Mouse (Mus musculus) right cerebral cortex, postnatal 25 days (tissue): Measurements from ENCODE around the gene Stxbp1.
"Not testable (repeated sequence)": the region's sequence is repeated elsewhere in the genome, so short reads cannot be mapped to it uniquely, and the experiment has no call there.

Source experiments
- DNase-seq: peaks from one replicate; pipeline ENCODE4 v3.0.0; 2022

Stxbp1 gene

DNA sequence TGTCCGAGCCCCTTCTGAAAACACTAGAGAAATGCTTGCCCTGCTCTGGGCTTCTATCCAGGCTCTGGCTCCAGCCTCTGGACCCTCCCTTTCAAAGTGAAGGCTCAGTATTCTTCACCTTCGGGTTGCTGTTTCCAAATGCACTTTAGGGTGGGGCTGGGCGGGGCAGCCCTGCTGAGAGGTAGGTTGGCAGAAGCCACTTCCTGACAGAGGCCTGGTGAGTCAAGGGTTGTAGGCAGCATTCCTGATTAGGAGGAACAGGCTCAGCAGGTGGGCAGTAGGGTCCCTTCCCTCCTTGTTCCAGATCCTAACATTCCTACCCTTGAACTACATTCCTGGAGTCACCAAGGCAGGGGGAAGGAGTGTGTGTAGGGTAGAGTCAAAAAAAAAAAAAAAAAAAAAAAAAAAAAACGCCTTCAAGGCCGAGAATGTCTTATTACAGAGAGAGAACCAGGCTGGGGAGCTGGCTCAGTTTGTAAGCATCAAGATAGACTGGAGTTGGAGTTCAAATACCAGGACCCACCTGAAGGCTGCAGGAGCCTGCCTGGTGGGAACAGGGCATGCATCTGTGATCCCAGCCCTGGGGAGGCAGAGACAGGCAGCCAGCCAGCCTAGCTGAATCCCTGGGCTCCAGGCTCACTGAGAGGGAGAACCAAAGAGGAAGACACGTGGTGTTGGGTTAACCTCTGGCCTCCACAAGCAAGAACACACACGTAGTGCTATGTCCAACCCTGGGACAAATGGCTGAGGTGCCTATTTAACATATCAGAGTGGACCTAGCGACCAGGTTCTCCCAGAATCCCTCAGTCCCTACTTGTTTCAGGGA lies 23.4 kb upstream of the Stxbp1 start:
- DNase-seq = no peak

DNA sequence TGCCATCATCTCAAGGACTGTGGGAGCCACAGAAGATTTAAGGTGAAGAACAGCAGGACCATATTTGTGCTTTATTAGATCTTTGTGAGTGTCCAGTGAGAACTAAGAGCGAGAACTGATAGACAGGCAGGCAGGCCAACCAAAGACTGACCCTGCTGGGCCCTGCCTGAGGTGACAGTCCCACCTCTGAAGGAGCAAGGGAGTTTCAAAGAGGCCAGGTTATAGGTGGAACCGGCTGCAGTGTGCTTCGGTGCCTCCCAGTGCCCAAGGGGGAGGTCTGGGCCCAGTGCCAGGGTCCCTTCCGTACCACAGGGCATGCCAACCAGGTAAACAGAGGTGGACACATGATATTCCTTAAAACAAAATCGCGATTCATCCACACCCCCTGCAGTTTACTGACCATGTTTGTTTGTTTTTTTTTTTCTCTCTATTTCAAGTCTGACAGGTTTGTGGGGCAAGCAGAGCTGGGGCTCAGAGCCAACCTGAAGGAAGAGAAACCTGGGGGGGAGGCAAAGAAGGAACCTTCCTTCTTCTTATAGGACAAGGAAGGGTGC lies 22.8 kb upstream of the Stxbp1 start:
- no peak for DNase-seq

DNA sequence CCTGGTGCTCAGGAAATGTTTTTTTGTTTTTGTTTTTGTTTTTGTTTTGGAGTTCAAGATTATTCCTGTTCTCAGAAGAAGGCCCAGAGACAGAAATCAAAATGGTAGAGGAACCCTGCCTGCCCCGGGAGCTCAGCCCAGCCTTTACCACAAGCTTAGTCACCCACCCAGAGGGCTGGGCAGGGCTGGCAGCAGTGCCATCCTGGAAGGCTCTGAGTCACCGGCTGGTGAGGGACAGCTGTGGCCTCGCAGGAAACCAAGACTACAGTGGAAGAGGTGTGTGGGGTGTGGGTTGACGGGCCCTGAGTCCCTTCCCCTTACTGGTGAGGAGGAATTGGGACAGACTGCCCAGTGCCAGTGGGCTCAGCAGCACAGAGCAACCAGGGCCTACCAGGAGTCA lies 20.3 kb upstream of the Stxbp1 start:
- DNase-seq = no peak

DNA sequence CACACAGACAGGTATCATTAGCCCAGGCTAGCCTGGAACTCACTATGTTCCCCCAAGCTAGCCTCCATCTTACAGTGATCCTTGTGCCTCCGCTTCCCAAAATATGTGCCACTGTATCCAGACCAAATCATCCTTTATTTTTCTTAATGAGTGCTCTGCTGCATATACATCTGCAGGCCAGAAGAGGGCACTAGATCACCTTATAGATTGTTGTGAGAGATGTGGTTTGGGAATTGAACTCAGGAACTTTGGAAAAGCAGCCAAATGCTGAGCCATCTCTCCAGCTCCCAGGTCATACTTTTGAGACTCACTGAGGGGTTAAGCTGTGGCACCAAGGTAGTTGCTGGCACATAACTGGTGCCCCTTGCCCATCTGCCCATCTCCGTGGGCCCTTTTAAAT lies 17.7 kb upstream of the Stxbp1 start:
- no peak for DNase-seq

DNA sequence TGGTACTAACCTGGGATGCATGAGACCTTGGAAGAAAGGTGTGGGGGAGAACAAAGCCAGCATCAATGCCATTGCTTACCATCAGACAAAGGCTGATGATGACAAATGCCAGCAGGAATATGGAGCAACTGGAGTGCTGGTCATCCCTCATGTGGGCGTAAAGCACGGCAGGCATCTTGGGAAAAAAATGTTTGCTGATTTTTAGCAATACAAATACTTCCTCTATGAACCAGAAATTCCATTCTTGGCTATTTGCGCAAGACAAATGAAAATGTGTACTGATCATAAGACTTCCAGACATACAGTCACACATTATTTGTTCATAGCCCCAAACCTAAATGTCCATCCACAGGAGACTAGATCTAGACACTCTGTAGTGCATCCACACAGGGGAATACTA lies 16.3 kb upstream of the Stxbp1 start:
- no peak for DNase-seq

DNA sequence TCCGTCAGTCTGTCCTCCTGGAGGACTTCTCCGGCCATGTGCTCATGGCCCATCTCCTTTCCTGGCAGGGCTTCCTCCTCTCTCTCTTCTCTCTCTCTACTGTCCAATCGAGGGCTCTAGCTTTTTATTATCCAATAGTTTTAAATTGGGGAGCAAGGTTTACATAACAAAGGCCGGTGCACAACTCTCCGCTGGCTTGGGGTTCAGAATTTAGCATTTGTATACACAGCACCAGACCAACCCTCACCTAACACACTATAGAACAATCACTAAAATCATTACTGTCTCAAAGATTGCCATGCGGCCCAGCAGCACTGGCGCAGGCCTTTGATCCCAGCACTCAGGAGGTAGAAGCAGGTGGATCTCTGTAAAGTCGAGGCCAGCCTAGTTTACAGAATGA lies 13.8 kb upstream of the Stxbp1 start:
- no peak for DNase-seq

DNA sequence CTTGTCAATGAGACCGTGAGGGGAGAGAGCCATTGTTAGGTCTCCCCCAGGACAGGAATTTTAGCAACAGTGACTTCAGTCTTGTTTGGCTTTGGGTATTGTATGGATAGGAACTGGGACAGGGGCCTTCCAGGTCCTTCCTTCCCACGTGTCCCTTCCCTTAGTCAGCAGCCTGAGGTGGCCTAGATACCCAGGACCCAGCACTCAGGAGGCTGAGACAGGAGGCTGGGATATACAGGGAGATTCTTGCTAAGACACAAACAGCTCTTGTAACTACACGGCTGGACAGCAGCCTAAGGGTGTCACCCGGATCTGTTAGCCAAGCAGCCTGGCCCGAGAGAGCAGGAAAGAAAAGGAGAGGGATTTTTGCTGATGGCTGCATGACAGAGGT lies 12.6 kb upstream of the Stxbp1 start:
- no peak for DNase-seq

DNA sequence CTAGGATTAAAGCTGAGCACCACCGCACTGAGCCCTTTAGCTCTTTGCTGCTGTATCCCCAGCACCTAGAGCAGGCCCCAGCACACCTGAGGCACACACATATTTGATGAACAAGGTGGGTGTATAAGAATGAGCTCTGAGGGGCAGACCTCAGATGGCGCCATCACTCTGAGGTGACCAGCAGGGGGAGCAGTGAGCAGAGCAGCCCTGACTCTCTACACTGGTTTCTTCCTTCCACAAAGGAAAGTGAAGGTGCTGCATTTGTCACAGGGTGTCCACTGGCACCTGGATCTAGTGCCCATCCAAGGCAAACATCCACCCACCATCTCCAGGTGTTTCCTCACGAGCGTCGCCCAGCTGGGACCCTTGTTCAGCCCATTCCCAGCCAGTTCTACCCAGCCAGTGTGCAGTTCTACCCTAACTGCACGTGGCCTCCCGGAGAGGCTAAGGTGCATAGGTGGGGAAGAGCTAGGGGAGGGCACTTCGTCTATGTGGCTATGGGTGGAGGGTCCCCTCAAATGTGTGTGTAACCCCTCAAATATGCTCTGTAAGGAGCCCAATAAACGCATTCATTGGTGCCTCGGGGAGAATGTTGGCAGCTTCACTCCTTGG lies 12.1 kb upstream of the Stxbp1 start:
- DNase-seq = no peak

DNA sequence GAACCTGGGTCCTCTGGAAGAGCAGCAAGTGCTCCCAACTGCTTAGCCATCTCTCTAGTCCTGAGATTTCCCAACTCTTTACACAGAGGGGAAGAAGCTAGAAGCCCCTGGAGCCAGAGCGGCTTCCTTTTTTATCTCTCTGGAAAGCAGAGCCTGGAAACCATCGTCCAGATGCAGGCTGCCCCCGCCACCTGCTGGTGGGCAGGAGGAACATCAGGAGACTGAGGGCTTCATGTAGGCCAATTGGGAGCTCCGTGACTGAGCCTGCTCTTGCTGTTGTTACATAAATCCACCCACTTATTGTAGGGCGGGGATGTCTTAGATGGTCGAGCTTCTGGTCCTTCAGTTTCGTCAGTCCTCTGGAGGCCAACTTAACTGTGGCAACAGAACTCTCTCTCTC lies 10.5 kb upstream of the Stxbp1 start:
- DNase-seq = peak; percentile 77

DNA sequence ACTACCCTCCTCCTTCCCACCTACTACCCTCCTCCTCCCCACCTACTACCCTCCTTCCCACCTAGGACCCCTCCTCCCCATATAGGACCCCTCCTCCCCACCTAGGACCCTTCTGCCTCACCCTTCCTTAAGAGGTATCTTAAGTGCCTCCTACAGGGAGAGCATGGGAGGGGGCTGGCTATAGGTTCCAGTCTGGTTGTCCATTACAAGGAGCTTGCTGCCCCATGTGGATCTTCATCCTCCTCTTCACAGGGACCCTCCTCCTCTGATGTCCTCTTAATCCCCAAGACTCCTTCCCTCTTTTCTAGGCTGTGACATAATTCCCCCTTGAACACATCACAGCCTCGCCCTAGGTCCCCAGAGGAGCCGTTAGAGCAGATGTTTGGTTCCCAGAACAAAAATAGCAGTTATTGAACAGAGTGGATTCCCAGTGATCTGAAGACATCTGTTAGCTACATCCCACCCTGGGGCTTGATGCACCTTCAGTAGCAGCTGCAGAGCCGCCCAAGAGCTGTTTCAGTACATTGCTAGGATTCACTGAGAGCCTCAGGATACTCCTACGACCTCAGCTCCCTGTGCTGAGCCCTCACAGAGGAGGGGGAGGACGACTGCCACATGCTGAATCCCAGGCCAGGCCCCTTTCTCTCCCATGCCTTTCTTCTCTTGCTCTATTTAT lies 8.9 kb upstream of the Stxbp1 start:
- no peak for DNase-seq

DNA sequence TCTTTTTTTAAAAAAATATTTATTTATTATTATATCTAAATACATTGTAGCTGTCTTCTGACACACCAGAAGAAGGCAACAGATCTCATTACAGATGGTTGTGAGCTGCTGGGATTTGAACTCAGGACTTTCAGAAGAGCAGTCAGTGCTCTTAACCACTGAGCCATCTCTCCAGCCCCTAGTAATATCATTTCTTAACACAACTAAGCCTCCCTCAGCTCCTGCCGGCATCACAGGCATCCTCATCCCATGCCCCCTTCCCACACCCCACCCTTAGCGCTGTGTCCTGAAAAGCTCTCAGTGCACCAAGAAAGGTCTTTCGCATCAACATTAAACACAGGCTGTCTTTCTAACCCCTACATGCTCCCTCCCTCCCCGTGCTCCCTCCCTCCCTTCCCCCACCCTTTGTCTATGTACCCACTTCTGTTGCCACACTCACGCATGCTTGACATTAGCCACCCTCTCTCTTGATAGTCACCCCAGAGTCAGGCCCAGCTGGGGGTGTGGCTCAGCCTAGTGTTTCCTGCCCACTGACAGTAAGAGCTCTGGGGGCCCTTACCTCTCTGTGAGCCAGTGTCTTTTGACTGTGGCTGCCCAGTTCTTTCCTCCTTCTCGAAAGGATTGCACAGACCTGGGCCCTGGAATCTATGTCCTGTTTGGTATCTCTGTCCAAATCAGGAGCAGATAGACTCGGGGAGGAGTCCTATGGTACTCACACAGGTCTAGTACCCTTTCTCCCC lies 8.2 kb upstream of the Stxbp1 start:
- DNase-seq = no peak

DNA sequence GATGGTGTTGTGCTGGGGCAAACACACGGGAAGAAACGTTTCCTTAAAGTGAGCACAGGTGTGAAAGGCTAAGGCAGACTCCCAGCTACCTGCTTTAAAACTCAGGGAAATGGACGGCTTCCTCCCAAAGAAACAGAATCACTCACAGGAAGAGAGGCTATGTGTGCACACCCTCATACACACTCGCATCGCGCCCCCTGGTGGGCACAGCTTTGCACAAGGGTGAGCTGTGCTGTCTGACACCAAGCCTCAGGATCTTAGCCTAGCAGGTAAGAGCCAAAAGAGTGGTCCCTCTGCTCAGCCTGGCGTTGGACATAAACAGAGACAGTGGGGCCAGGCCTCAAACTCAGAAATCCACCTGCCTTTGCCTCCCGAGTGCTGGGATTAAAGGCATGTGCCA lies 7.2 kb upstream of the Stxbp1 start:
- DNase-seq = peak; percentile 80

DNA sequence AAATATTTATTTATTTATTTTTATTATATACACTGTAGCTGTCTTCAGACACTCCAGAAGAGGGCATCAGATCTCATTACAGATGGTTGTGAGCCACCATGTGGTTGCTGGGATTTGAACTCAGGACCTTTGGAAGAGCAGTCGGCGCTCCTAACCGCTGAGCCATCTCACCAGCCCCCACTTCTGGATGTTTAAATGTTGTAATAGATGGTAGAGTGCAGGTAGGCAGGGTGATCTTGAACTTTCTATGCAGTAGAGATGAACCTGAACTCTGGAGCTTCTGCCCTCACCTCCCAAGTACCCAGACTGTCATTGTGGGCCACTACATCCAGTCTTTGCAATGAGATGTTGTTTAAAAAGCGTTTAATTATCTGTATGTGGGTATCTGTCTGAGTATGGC lies 6.7 kb upstream of the Stxbp1 start:
- not testable (repeated sequence) for DNase-seq

DNA sequence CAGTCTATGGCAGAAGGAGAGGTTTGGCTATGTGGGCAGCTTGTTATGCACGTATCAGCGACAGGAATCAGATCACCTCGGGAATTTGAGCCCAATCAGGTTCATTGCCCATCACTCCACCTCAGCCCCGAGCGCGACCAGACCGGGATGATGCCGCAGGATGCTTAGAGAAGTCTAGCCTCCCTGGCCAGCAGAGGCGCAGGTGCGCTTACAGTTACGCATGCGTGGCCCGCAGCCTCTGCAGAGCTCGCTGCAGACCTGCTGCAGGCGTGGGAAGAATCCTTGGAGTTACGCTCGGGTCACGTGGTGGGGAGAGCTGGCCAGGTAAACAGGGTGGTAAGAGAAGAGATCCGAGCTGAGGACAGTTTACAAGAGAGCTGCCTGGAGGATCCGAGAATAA lies 5.1 kb upstream of the Stxbp1 start:
- DNase-seq = peak; percentile 84

DNA sequence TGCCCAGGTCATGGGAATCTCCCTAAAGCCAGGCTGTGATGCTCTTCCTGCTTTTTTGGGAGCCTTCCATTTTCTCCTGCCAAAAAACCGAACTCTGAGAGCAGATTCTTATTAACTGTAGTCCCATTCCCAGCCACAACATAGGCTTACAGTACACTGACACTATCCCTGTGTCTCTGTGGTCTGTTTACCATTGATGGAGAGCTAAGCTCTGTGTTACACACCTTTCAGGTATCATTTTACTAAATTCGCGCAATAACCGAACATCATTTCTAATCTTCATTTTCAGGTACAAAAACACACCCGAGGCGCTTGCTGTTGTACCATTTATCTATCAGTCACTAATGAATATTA lies 400 bp upstream of the Stxbp1 start:
- peak; percentile 40 for DNase-seq

DNA sequence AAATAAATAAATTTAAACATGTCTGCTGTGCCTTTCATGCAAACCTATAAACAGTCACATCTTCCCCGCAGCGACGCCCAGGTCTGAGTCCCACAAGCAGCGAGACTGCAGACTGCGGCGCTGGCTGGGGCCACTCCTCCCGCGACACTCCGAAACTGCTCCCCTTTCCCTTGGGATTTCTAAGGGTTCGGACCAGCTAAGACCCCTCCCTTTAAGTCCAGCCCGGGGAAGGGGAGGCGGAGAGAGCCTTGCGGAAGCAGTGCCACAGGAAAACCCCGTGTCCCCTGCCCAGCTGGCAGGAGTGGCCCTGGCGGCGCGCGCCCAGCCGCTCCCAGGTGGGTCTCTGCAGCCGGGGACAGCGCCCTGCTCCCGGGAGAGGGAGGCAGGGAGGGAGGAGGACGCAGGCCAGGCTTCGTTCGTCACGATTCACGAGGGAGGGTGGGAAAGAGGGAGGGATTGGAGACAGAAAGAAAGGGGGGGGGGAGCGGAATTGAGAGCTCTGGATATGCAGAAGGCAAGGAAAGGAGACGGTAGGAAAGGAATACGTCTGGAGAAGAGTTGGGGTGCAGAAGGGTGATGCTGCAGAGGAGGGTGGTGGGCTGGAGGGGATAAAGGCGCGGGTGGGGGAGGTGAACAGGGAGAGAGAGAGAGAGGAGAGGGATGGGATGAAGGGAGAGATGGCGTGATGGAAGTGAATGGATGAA lies 792 bp downstream of the Stxbp1 start:
- peak; percentile 84 for DNase-seq

DNA sequence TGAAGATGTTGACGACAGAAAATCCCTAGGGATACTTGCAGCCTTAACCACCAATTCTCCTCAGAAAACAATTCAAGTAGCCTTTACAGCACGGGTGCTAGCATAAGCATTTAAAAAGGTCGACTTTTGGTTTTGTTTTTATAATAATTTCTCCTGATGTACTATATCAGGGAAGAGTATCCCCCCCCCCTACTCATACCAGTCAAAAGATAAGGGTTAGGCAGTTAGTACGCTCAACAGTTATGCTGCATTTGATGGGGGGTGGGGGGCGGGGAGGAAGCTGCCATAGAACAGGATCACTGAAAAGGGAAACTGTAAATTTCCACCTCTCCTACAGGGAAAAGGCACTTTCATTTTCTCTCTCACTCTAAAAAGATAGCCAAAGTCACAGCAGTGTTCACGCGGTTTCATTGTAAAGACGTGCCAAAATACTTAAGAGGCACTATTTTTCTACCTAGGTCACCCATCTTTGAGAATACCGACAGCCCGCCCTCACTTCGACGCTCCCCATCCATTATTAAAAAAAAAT lies 1.4 kb downstream of the Stxbp1 start:
- DNase-seq = no peak

DNA sequence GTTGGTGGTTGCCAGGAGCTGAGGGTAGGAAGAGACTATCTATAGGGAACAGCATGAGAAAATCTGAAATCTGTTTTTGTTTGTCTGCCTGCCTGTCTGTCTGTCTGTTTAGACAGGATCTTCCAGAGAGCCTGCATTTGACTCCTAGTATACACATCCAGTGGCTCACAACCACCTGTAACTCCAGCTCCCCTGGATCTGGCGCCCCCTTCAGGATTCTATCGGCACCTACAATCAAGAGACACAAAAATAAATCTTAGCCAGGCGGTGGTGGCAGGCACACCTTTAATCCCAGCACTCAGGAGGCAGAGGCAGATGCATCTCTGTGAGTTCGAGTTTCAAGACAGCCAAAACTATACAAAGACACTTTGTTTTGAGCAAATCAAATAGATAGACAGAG lies 4.5 kb downstream of the Stxbp1 start:
- DNase-seq = no peak

DNA sequence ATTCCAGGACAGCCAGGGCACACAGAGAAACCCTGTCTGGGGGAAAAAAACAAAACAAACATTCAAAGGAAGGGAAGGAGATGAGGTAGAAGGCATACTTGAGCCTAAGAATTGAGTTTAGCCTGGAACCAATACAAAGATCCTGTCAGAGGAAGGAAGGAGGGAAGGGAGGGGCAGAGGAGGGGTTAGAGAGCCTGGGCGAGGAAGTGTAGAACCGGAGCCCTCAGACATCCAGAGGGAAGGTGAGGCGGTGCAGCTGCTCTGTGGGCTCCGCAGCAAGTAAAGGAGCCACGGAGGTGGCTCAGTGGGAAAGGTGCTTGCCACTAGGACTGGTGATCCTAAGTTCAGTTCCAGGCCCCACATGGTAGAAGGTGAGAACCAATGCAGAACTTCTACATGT lies 5.9 kb downstream of the Stxbp1 start:
- DNase-seq = no peak

DNA sequence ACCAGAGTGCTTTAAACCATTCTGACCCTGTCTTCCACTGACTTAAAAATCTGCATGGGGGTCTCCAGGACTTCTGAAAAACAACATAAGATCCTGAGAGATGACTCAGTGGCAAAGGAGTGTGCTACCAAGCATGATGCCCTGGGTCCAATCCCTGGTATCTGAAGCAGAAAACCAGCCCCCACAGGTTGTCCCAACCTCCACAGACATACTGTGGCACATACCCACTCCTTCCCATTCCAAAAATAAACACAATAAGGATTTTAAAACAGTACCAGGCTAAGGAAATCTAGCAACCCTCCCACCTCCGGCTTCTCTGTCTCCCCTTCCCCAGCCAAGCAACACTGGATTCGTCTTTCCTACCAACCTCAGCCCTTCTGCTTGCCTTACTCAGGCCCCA lies 7.8 kb downstream of the Stxbp1 start:
- DNase-seq = no peak

DNA sequence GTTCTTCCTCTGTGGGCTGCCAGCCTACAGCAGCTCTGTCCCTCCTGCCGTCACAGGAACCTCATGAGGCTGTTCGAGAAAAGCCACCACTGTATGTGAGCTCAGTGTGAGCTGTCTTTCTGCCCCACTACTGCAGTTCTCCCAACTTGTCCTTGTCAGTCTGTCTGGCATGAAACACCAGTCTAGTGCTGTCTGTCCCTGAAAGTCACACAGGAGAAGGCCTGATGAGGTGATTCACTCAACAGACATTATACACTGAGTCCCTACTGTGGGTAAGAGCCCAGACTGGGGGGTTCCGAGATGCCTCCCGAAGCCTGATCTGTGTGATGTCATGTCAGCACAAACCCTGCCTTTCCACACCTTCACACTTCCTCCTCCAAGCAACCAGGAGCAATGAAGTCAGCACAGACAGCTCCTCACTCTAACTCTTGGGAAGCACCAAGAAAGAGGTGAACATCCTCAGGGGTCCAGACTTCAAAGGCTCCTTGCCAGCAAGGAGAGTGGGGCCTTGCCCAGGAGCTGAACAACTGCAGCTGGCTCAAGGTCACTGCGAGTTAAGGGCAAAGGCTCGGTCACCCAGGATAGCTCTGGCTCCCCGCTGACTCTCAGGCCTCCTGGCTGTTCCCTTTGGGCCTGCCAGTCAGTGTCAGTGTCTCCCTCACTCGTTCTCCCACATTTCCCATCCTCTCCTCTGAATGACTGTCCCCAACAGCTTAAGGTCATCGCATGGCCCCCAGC lies 8.7 kb downstream of the Stxbp1 start:
- DNase-seq = no peak

DNA sequence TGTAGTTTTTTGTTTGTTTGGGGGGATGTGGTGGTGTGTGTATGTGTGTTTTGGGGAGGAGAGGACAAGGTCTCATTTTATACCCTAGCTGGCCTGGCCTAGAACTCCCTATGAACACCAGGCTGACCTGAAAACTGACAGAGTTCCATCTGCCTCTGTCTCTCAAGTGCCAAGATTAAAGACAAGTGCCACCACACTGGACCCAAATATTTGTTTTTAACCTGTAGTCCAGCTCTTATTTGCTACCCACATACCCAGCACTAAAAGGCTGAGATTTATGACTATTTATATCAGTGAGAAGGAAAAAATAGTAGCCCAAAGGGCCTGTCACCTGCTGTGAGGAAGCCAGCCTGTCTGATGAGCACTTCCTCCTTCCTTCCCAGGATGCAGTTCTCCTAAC lies 11.5 kb downstream of the Stxbp1 start:
- no peak for DNase-seq
